Comparison of ENCODE assay signal across 24 mouse cellular contexts in genomic region chr3:21464245-21464644, GRCm38 (mm10).
"Had no signal": no experiment of that assay in that cellular context is flagged by ENCODE, and none has a peak within 500 bp of the region (broad histone marks: within the 10 kb centered on the region; RNA-seq: fewer than 3 reads in every experiment).

No protein-coding gene starts in this region.

- H3K4me1 ChIP-seq: intestine, embryonic 15.5 days; kidney, embryonic 15.5 days; limb, embryonic 12.5 days; midbrain, embryonic 12.5 days; stomach, embryonic 15.5 days had no signal

- DNase-seq: kidney, adult 11 months; kidney, adult 8-10 months; kidney, postnatal 14 days; kidney, postnatal 4 days; layer of hippocampus, adult 9-11 months; layer of hippocampus, postnatal 36 days; left cerebral cortex, postnatal 4 days; liver, postnatal 0 days; right cerebral cortex, postnatal 25 days; spleen, adult 18-20 months; thymus, postnatal 25 days had no signal

- H3K9me3 ChIP-seq: intestine, embryonic 15.5 days; kidney, embryonic 15.5 days; limb, embryonic 12.5 days; limb, embryonic 15.5 days; midbrain, embryonic 12.5 days; neural tube, embryonic 13.5 days; stomach, embryonic 15.5 days had no signal

- H3K9ac ChIP-seq: intestine, embryonic 15.5 days; kidney, embryonic 15.5 days; limb, embryonic 12.5 days; limb, embryonic 15.5 days; liver, embryonic 14.5 days; liver, postnatal 0 days; midbrain, embryonic 12.5 days; neural tube, embryonic 13.5 days; stomach, embryonic 15.5 days had no signal

- H3K4me3 ChIP-seq: intestine, embryonic 15.5 days; kidney, embryonic 15.5 days; layer of hippocampus, adult 2 months; limb, embryonic 12.5 days; limb, embryonic 15.5 days; midbrain, embryonic 12.5 days; myocyte; neural tube, embryonic 13.5 days; stomach, embryonic 15.5 days had no signal

- H3K36me3 ChIP-seq: intestine, embryonic 15.5 days; kidney, embryonic 15.5 days; limb, embryonic 12.5 days; limb, embryonic 15.5 days; midbrain, embryonic 12.5 days; neural tube, embryonic 13.5 days; stomach, embryonic 15.5 days had no signal

- H3K4me2 ChIP-seq: intestine, embryonic 15.5 days; kidney, embryonic 15.5 days; limb, embryonic 12.5 days; limb, embryonic 15.5 days; liver, embryonic 11.5 days; midbrain, embryonic 12.5 days; neural tube, embryonic 13.5 days; stomach, embryonic 15.5 days had no signal

- ATAC-seq: hindbrain, embryonic 16.5 days; intestine, embryonic 15.5 days; liver, postnatal 0 days; midbrain, embryonic 16.5 days had no signal

- H3K27me3 ChIP-seq: intestine, embryonic 15.5 days; kidney, embryonic 15.5 days; limb, embryonic 12.5 days; limb, embryonic 15.5 days; midbrain, embryonic 12.5 days; neural tube, embryonic 13.5 days; stomach, embryonic 15.5 days had no signal

- H3K27ac ChIP-seq: intestine, embryonic 15.5 days; kidney, embryonic 15.5 days; layer of hippocampus, adult 2 months; limb, embryonic 12.5 days; limb, embryonic 15.5 days; liver, embryonic 14.5 days; midbrain, embryonic 12.5 days; neural tube, embryonic 13.5 days; stomach, embryonic 15.5 days had no signal
